9 mouse cellular contexts compared by ENCODE assay signal in genomic region chr12:69476631-69477091, GRCm38 (mm10).
A peak's percentile ranks its signal among the peaks of the same experiment; 100 is the strongest.
DNase-seq lines count a peak whose midpoint lies in the region; ATAC-seq and TF ChIP-seq lines count a peak whose summit lies in the region.
"Had no signal": no experiment of that assay in that cellular context is flagged by ENCODE, and none has a peak within 500 bp of the region (broad histone marks: within the 10 kb centered on the region; RNA-seq: fewer than 3 reads in every experiment).

No protein-coding gene starts in this region.

- H3K9ac ChIP-seq in liver, embryonic 12.5 days = no peak overlapping the region
- H3K9ac ChIP-seq: liver, embryonic 14.5 days had no signal

- H3K27me3 ChIP-seq in kidney, adult 2 months (replicated peaks; ENCODE audit: control insufficient read depth, insufficient read depth, low read length) = no peaks in the 10 kb centered on the region
- H3K27me3 ChIP-seq in liver, embryonic 12.5 days (replicated peaks) = no peaks in the 10 kb centered on the region
- no peaks in the 10 kb centered on the region for H3K27me3 ChIP-seq in small intestine, adult 2 months (ENCODE audit: control insufficient read depth, insufficient read depth, low read length)

- TF ChIP-seq CTCF in kidney, adult 2 months (conservative IDR thresholded peaks at IDR 0.05; ENCODE audit: insufficient read depth, insufficient read length, low read depth, low read length) = no peak
- TF ChIP-seq CTCF in bone marrow, adult 2 months (IDR thresholded peaks at IDR 0.05; ENCODE audit: control insufficient read depth, insufficient read depth, low read length) = no peak
- no peak for TF ChIP-seq CTCF in small intestine, adult 2 months (IDR thresholded peaks at IDR 0.05; ENCODE audit: extremely low read depth, insufficient read length, insufficient replicate concordance, low read depth, low read length)

- H3K4me1 ChIP-seq in kidney, adult 2 months (ENCODE audit: control insufficient read depth, insufficient read depth, low read length) = peaks cover 2% of the 10 kb centered on the region; the same call in 1 of the 2 replicates
- peaks cover 6% of the 10 kb centered on the region for H3K4me1 ChIP-seq in bone marrow, adult 2 months (ENCODE audit: control insufficient read depth, insufficient read depth, low read length)
- H3K4me1 ChIP-seq in liver, embryonic 12.5 days = peaks cover 15% of the 10 kb centered on the region; the same call in 1 of the 2 replicates
- peaks cover 9% of the 10 kb centered on the region for H3K4me1 ChIP-seq in small intestine, adult 2 months (ENCODE audit: control insufficient read depth, insufficient read depth, insufficient read length, low read length)

- H3K4me3 ChIP-seq in kidney, adult 2 months (ENCODE audit: insufficient read depth, low read depth, low read length) = no peak overlapping the region
- H3K4me3 ChIP-seq in bone marrow, adult 2 months (replicated peaks; ENCODE audit: control insufficient read depth, low read depth, low read length) = no peak overlapping the region
- no peak overlapping the region for H3K4me3 ChIP-seq in liver, embryonic 12.5 days
- H3K4me3 ChIP-seq in small intestine, adult 2 months (ENCODE audit: low read depth, low read length) = no peak overlapping the region

- 30% methylated on average over 18 of the region's 18 CpGs for WGBS in kidney, adult 2 months
- WGBS in bone marrow, adult 2 months = 11% methylated on average over 18 of the region's 18 CpGs
- WGBS in liver, embryonic 12.5 days (ENCODE audit: insufficient replicate concordance) = 38% methylated on average over 18 of the region's 18 CpGs
- 65% methylated on average over 18 of the region's 18 CpGs for WGBS in small intestine, adult 2 months

- H3K36me3 ChIP-seq in kidney, adult 2 months (ENCODE audit: control insufficient read depth, insufficient read depth, low read length) = no peaks in the 10 kb centered on the region
- H3K36me3 ChIP-seq in liver, embryonic 12.5 days = no peaks in the 10 kb centered on the region
- no peaks in the 10 kb centered on the region for H3K36me3 ChIP-seq in small intestine, adult 2 months (ENCODE audit: control insufficient read depth, insufficient read depth, low read length)

- ATAC-seq in liver, embryonic 12.5 days = no peak

- no peak for DNase-seq in kidney, adult 2 months
- no peak for DNase-seq in kidney, postnatal 36 days
- peak; percentile 40 for DNase-seq in gastrocnemius, postnatal 25 days
- DNase-seq in adrenal gland, adult 8-10 months = no peak
- no peak for DNase-seq in adrenal gland, adult (ENCODE audit: inconsistent age in 2 of 2, low spot score in 1 of 2)

- no peaks in the 10 kb centered on the region for H3K9me3 ChIP-seq in liver, embryonic 12.5 days (replicated peaks)

- TF ChIP-seq POLR2A in kidney, adult 2 months (IDR thresholded peaks at IDR 0.05; ENCODE audit: low read depth, low read length) = no peak
- peak; percentile 36; the same call in 1 of the 2 replicates for TF ChIP-seq POLR2A in bone marrow, adult 2 months (IDR thresholded peaks at IDR 0.05; ENCODE audit: borderline replicate concordance, control insufficient read depth, low read depth, low read length)
- no peak for TF ChIP-seq POLR2A in small intestine, adult 2 months (IDR thresholded peaks at IDR 0.05; ENCODE audit: low read depth, low read length)

- H3K27ac ChIP-seq in kidney, adult 2 months (ENCODE audit: insufficient read depth, low read depth, low read length) = peak overlapping the region; percentile 37; the same call in 1 of the 2 replicates
- H3K27ac ChIP-seq in bone marrow, adult 2 months (ENCODE audit: control insufficient read depth, insufficient read depth, low read depth, low read length, poor library complexity) = peak overlapping the region; percentile 71
- H3K27ac ChIP-seq in liver, embryonic 12.5 days = no peak overlapping the region
- peak overlapping the region; percentile 31; the same call in 1 of the 2 replicates for H3K27ac ChIP-seq in small intestine, adult 2 months (ENCODE audit: insufficient read depth, low read depth, low read length)
- H3K27ac ChIP-seq: liver, embryonic 14.5 days had no signal

- H3K4me2 ChIP-seq in liver, embryonic 12.5 days = peak overlapping the region; percentile 25; the same call in 1 of the 2 replicates
